Mouse (Mus musculus) liver, embryonic 11.5 days (tissue): Measurements from ENCODE around the gene Trrap. TPM values are rescaled to one million over a fixed set of nuclear protein-coding genes. Genes with fewer than 3 reads are reported as not detected.

Experiments
- ATAC-seq: fragments of 200-750 bp; cut with Nextera tagmentation; replicated peaks from 2 replicates; pipeline ENCODE4 v1.8.0; 2017; ENCODE audit warnings: moderate number of reproducible peaks, mild to moderate bottlenecking, moderate TSS enrichment, moderate library complexity; ENCODE audit not compliant: low FRiP score
- DNase-seq: peaks from one replicate; pipeline ENCODE4 v3.0.0-alpha.2; 2017; ENCODE audit warnings: low spot score
- H3K27ac ChIP-seq: fragments of 300-500 bp; sonication (generic); 2 replicates; pipeline ENCODE4 v1.5.1; 2014; ENCODE audit warnings: mild to moderate bottlenecking, low read depth, low read length, control low read depth
- H3K27me3 ChIP-seq: fragments of 300-500 bp; sonication (generic); replicated peaks from 2 replicates; pipeline ENCODE4 v1.6.1; 2014; ENCODE audit warnings: low read length, mixed read lengths; ENCODE audit not compliant: control insufficient read depth, insufficient read depth
- H3K36me3 ChIP-seq: fragments of 300-500 bp; sonication (generic); 2 replicates; pipeline ENCODE4 v1.6.1; 2014; ENCODE audit warnings: mild to moderate bottlenecking, low read length, moderate library complexity, mixed read lengths; ENCODE audit not compliant: control insufficient read depth, insufficient read depth
- H3K4me1 ChIP-seq: fragments of 300-500 bp; sonication (generic); replicated peaks from 2 replicates; pipeline ENCODE4 v1.6.1; 2014; ENCODE audit warnings: low read length, mixed read lengths; ENCODE audit not compliant: control insufficient read depth, insufficient read depth
- H3K4me2 ChIP-seq: fragments of 300-500 bp; sonication (generic); 2 replicates; pipeline ENCODE4 v1.6.1; 2014; ENCODE audit warnings: mild to moderate bottlenecking, control low read depth, moderate library complexity
- H3K4me3 ChIP-seq: fragments of 300-500 bp; sonication (generic); 2 replicates; pipeline ENCODE4 v1.5.1; 2014; ENCODE audit warnings: low read depth, low read length, control low read depth
- H3K9ac ChIP-seq: fragments of 300-500 bp; sonication (generic); 2 replicates; pipeline ENCODE4 v1.6.1; 2014; ENCODE audit warnings: low read depth, low read length, control low read depth
- H3K9me3 ChIP-seq: fragments of 300-500 bp; sonication (generic); 2 replicates; pipeline ENCODE4 v1.6.1; 2016; ENCODE audit warnings: low read length, inconsistent platforms, mixed read lengths; ENCODE audit not compliant: control insufficient read depth
- WGBS: fragments of 180-500 bp; shearing (Covaris S2); extraction: QIAGEN DNeasy Blood & Tissue Kit; methylation state at CpG from one replicate; pipeline ENCODE4 v1.1.7; 2014; 5-methylcytosine and 5-hydroxymethylcytosine counted together
- polyA plus RNA-seq: library from polyadenylated mRNA; unstranded; fragments of >200 nt; fragmentation: Nextera tagmentation; extraction: Ambion mirVana; gene quantifications from 2 replicates; pipeline ENCODE4 v1.2.1, GENCODE M21; 2014

Gene Trrap
- polyA plus RNA-seq, 1 experiment from 2014 or later, result 64.2 TPM

GRCm38 (mm10) chr5:144803066-144803465, 35.5 kb downstream of the Trrap start:
- H3K4me2 ChIP-seq, result no peak overlapping the region
- peaks cover 74% of the 10 kb centered on the region for H3K36me3 ChIP-seq
- H3K27ac ChIP-seq, result no peak overlapping the region
- no peaks in the 10 kb centered on the region for H3K27me3 ChIP-seq
- ATAC-seq (no peak), DNase-seq (no peak)
- no peaks in the 10 kb centered on the region for H3K9me3 ChIP-seq
- no peaks in the 10 kb centered on the region for H3K4me1 ChIP-seq
- no peak overlapping the region for H3K9ac ChIP-seq
- WGBS, result 92% methylated on average over 8 of the region's 8 CpGs
- H3K4me3 ChIP-seq, result no peak overlapping the region

DNA sequence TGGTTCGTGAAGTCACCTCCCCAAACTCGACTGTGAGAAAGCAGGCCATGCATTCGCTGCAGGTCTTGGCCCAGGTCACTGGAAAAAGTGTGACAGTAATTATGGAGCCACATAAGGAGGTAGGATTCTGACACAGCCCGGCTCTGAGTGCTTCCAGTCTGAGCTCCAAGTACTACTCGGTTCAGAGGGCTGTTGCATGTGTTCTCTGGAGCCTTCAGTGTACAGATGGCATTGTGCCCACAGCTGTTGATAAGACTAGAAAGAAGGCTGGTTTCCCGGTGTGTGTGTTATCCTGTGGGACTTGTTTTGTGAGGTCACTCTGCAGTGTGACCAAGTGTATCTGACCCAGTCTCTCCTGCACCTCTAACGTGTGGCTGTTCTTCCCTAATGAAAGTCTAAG, 36.6 kb downstream of the Trrap start:
- no peaks in the 10 kb centered on the region for H3K9me3 ChIP-seq
- no peak overlapping the region for H3K4me3 ChIP-seq
- no peak overlapping the region for H3K4me2 ChIP-seq
- no peaks in the 10 kb centered on the region for H3K27me3 ChIP-seq
- H3K36me3 ChIP-seq, result peaks cover 70% of the 10 kb centered on the region
- no peaks in the 10 kb centered on the region for H3K4me1 ChIP-seq
- WGBS, result 89% methylated on average over 7 of the region's 7 CpGs
- DNase-seq, result no peak
- no peak for ATAC-seq
- no peak overlapping the region for H3K9ac ChIP-seq
- no peak overlapping the region for H3K27ac ChIP-seq

- Histone ChIP-seq H3K36me3 (peaks cover 67% of the 10 kb centered on the region), H3K4me1 (no peaks in the 10 kb centered on the region), H3K27me3 (no peaks in the 10 kb centered on the region), H3K9ac (no peak overlapping the region), H3K4me3 (no peak overlapping the region), H3K9me3 (no peaks in the 10 kb centered on the region), H3K27ac (no peak overlapping the region), H3K4me2 (no peak overlapping the region)
- no peak for DNase-seq
- 95% methylated on average over 10 of the region's 10 CpGs for WGBS
- ATAC-seq, result no peak
Observed at GRCm38 (mm10) chr5:144806931-144807330, 39.4 kb downstream of the Trrap start.

DNA sequence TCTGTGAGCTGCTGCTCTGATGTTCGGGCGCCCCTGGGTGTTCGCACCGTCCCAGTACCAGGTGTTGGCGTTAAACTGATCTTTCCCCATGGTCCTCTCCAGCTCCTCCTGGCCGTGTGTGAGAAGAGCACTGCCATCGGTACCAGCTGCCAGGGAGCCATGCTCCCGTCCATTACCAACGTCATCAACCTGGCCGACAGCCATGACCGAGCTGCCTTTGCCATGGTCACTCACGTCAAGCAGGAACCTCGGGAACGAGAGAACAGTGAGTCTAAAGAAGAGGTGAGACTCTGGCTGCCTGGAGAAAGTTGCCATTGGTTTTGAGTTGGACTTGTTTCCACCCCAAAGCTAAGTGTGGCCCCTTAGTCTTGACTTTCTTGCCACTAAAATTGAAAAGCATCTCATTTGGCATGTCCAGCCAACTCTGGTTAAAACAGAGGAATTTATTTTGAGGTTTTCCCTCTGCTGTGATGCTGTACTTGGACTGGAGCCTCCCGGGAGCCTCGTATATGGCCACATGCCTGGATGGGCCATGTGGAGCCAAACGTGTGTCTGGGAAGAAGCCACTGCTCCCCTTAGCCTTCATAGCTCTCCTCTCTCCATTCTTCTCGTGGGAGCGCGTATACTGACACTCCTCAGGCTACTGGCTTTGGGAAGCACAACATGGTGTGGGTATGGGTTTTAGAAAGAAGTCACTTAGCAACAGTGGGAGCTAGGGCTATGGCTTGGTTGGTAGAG, 61.0 kb downstream of the Trrap start:
- H3K4me3 ChIP-seq, result no peak overlapping the region
- no peak overlapping the region for H3K4me2 ChIP-seq
- H3K36me3 ChIP-seq, result peaks cover 93% of the 10 kb centered on the region

DNA sequence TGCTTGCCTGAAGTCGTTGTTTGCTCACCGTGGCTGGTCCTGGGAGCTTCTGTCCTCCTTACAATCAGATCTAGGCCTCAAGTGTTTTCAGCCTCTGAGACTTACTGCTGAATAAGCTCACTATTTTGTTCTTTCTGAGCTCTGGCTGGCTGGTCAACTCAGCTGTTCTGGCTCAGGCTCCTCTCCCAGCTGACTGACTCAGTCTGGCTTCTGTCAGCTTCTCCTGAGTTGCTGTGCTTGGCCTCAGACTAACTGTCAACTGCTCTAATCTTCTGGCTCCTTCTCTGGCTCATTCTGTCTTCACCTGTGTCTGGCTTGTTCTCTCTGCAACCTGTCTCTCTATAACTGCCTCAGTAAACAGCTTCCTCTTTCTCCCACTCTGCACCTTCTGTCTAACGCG, 62.1 kb downstream of the Trrap start:
- Histone ChIP-seq H3K36me3 (peaks cover 90% of the 10 kb centered on the region), H3K27ac (no peak overlapping the region), H3K27me3 (no peaks in the 10 kb centered on the region), H3K9ac (no peak overlapping the region), H3K4me3 (no peak overlapping the region), H3K9me3 (no peaks in the 10 kb centered on the region), H3K4me2 (no peak overlapping the region), H3K4me1 (no peaks in the 10 kb centered on the region)
- no peak for ATAC-seq
- no peak for DNase-seq
- 93% methylated on average over 4 of the region's 4 CpGs for WGBS

More for the DNA sequence above, 61.0 kb downstream of the Trrap start:
- WGBS, result 92% methylated on average over 20 of the region's 20 CpGs
- DNase-seq, result no peak
- no peak for ATAC-seq
- Histone ChIP-seq H3K27me3 (no peaks in the 10 kb centered on the region), H3K9me3 (no peaks in the 10 kb centered on the region), H3K27ac (no peak overlapping the region), H3K9ac (no peak overlapping the region), H3K4me1 (no peaks in the 10 kb centered on the region)

DNA sequence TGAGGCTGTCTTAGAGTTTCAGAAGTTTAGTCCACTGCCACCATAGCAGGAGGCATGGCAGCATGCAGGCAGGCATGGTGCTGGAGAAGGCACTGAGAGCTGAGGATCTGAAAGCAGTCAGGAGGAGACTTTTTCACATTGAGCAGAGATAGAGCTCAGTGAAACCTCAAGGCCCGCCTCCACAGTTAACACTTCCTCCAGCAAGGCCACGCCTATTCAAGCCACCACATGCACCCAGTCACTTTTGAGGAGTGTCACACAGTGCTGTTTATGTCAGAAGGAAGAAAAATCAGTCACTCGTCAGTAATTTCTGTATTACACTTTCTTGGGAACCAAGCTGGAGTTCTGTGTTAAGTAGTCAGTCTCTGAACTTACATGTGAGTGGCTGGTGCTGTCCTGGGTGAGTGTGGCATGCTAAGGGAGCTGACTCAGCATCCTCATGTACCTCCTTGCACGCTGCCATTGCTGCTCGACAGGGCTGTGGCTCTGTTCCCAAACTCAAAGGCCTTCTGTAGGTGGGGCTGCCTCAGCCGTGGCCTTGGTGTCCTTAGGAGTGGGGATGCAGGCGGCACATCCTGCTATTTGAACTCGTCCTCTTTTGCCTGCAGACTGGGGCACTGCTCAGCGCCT, 64.4 kb downstream of the Trrap start:
- DNase-seq (no peak), ATAC-seq (peak; percentile 52; the same call in 1 of the 2 replicates)
- no peak overlapping the region for H3K9ac ChIP-seq
- H3K4me2 ChIP-seq, result no peak overlapping the region
- H3K27me3 ChIP-seq, result no peaks in the 10 kb centered on the region
- 82% methylated on average over 9 of the region's 9 CpGs for WGBS
- peaks cover 89% of the 10 kb centered on the region for H3K36me3 ChIP-seq
- no peak overlapping the region for H3K4me3 ChIP-seq
- no peaks in the 10 kb centered on the region for H3K4me1 ChIP-seq
- H3K9me3 ChIP-seq, result no peaks in the 10 kb centered on the region
- no peak overlapping the region for H3K27ac ChIP-seq

- Histone ChIP-seq H3K4me2 (no peak overlapping the region), H3K36me3 (peaks cover 75% of the 10 kb centered on the region), H3K9ac (no peak overlapping the region), H3K27me3 (no peaks in the 10 kb centered on the region), H3K4me1 (no peaks in the 10 kb centered on the region), H3K4me3 (no peak overlapping the region), H3K9me3 (no peaks in the 10 kb centered on the region), H3K27ac (no peak overlapping the region)
- no peak for ATAC-seq
- DNase-seq, result no peak
- 83% methylated on average over 3 of the region's 3 CpGs for WGBS
Observed at GRCm38 (mm10) chr5:144836100-144836499, 68.6 kb downstream of the Trrap start.

- ATAC-seq (no peak), DNase-seq (no peak)
- Histone ChIP-seq H3K9me3 (no peaks in the 10 kb centered on the region), H3K4me3 (no peak overlapping the region), H3K36me3 (peaks cover 73% of the 10 kb centered on the region), H3K9ac (no peak overlapping the region), H3K4me1 (no peaks in the 10 kb centered on the region), H3K4me2 (no peak overlapping the region), H3K27me3 (no peaks in the 10 kb centered on the region), H3K27ac (no peak overlapping the region)
- 96% methylated on average over 20 of the region's 20 CpGs for WGBS
Observed at GRCm38 (mm10) chr5:144845352-144845751, 77.8 kb downstream of the Trrap start.

DNA sequence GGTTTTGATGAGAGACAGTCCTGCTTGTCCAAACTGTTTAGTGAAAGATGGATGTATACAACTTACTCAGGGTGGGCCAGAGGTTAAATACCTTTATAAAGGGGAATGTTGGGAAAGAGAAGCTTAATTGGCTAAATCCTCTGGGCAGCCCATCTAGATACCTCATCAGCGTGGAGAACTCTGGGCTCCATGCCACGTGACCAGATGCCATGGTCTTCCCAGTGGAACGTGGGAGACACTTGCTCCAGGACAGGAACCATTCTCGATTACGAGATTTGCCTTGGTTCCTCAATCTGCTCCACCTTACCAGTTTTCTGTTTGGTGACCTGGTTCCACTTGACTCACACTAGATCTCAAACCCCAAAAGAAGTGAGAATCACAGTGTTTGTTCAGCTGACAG, 81.2 kb downstream of the Trrap start:
- Histone ChIP-seq H3K9me3 (no peaks in the 10 kb centered on the region), H3K36me3 (peaks cover 73% of the 10 kb centered on the region)
- 90% methylated on average over 5 of the region's 5 CpGs for WGBS

More for the DNA sequence above, 81.2 kb downstream of the Trrap start:
- DNase-seq (no peak), ATAC-seq (no peak)
- Histone ChIP-seq H3K27ac (no peak overlapping the region), H3K4me3 (no peak overlapping the region), H3K9ac (no peak overlapping the region), H3K4me1 (no peaks in the 10 kb centered on the region), H3K4me2 (no peak overlapping the region), H3K27me3 (no peaks in the 10 kb centered on the region)
